Mouse (Mus musculus) gonadal fat pad, adult 2 months (tissue): ENCODE measurements around the gene Kif9. TPM values are rescaled to one million over a fixed set of nuclear protein-coding genes. Genes with fewer than 3 reads are reported as not detected.

ENCODE experiments used
- DNase-seq: peaks from one replicate; pipeline ENCODE4 v3.0.0-alpha.2; 2012; ENCODE audit warnings: low read depth
- polyA plus RNA-seq: library from polyadenylated mRNA; depleted of rRNA; stranded (reverse); fragments of >200 nt; gene quantifications from 2 replicates; pipeline ENCODE4 v1.2.3, GENCODE M21; 2012; rRNA removed

Kif9 gene
- polyA plus RNA-seq, 1 experiment = 2.0 TPM

- no peak for DNase-seq
Measured at GRCm38 (mm10) chr9:110529002-110529737, 52.4 kb downstream of the Kif9 start.

GRCm38 (mm10) chr9:110530650-110531049 lies 53.9 kb downstream of the Kif9 start:
- no peak for DNase-seq

GRCm38 (mm10) chr9:110531151-110531791 lies 54.5 kb downstream of the Kif9 start:
- no peak for DNase-seq

GRCm38 (mm10) chr9:110531914-110532489 lies 55.2 kb downstream of the Kif9 start:
- DNase-seq = no peak

GRCm38 (mm10) chr9:110532538-110533291 lies 56.0 kb downstream of the Kif9 start, which contains the start of gene Setd2:
Gene Setd2 (plus strand): TSS chr9:110532597.
- DNase-seq = no peak

GRCm38 (mm10) chr9:110533645-110534044 lies 56.9 kb downstream of the Kif9 start:
- DNase-seq = no peak

GRCm38 (mm10) chr9:110535114-110535513 lies 58.4 kb downstream of the Kif9 start:
- DNase-seq = no peak

GRCm38 (mm10) chr9:110536636-110537035 lies 59.9 kb downstream of the Kif9 start:
- no peak for DNase-seq

GRCm38 (mm10) chr9:110538511-110538910 lies 61.8 kb downstream of the Kif9 start:
- no peak for DNase-seq

GRCm38 (mm10) chr9:110541988-110542387 lies 65.2 kb downstream of the Kif9 start:
- DNase-seq = no peak

GRCm38 (mm10) chr9:110548261-110548660 lies 71.5 kb downstream of the Kif9 start:
- no peak for DNase-seq

- DNase-seq = no peak
Measured at GRCm38 (mm10) chr9:110568309-110568708, 91.6 kb downstream of the Kif9 start.

Other genes starting within 250 kb of the Kif9 start
- 1.0 TPM in 2 replicates for gene Cspg5, start 233.2 kb upstream of the Kif9 start, polyA plus RNA-seq
- gene Elp6, start 171.8 kb upstream of the Kif9 start, polyA plus RNA-seq = 11.9 and 14.3 TPM in 2 replicates
- gene Scap, start 143.7 kb upstream of the Kif9 start, polyA plus RNA-seq = 37.9 and 50.3 TPM in 2 replicates
- 15.0 and 24.1 TPM in 2 replicates for gene Ptpn23, start 68.7 kb upstream of the Kif9 start, polyA plus RNA-seq
- 0.10 and 0.23 TPM in 2 replicates for gene Ngp, start 57.2 kb upstream of the Kif9 start, polyA plus RNA-seq
- gene Klhl18, start 264 bp upstream of the Kif9 start, polyA plus RNA-seq = 13.4 and 14.7 TPM in 2 replicates
- gene Setd2, start 55.6 kb downstream of the Kif9 start, polyA plus RNA-seq = 33.1 and 38.8 TPM in 2 replicates
- 15.7 and 21.3 TPM in 2 replicates for gene Nradd, start 147.5 kb downstream of the Kif9 start, polyA plus RNA-seq
- 18.7 and 23.3 TPM in 2 replicates for gene Nbeal2, start 177.2 kb downstream of the Kif9 start, polyA plus RNA-seq
- gene Ccdc12, start 179.5 kb downstream of the Kif9 start, polyA plus RNA-seq = 55.8 and 81.8 TPM in 2 replicates